Mouse (Mus musculus): ENCODE results near the gene Mzf1.
A peak's percentile ranks its signal among the peaks of the same experiment; 100 is the strongest.

Gene Mzf1

DNA sequence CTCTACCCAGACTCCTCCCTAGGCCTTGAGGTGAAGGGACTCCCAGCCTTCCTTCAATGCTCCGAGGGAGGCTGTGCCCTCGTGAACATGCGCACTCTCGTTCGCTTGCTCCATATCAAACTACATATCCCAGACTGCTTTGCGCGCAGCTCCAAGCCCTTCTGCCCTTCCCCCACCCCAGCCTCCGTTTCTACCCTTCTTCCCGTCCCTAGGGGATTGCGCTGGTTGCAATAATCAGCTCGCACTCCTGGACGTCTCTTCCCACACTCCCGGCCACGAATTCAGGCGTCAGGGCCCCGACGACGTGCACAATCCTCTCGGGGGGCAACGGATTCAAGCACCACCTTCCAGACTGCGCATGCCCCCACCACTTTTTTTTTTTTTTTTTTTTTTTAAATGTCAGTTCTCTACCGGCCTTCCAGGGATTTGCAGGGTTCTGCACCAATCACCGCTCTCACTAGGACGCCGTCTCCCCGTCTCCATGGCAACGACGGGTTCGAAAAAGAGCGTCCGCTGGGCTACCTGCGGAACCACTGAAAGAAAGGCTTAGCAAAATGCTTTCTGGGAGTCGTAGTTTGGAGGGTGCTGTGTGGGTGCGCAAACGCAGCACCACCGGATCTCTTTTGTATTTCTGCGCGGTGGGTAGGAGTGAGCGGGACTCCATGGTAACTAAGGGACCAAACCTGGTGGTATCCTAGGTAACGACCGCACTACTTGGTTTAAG is at the start of gene Mzf1:
TSS of gene Mzf1 (minus strand) at position 478 of the 724 bp plus-strand sequence.
- peak; percentile 96 to 98 for DNase-seq

DNA sequence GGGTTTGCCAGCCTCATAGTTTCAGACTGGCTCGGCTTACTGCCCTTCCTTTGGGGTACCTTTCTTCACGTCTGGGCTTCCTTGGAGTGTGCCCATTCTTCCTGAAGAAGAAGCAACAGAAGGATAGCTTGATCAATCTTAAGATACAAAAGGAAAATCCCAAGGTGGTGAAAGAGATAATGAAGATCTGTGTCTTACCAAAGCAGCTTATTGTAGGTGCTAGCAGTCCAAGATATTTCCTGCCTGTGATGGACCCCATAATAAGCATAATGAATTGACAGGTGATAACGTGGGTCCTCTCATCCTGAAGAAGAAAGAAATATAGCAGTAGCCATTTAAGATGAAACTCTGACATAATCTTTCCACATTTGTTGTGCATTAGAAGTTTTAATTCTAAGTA is 40.5 kb upstream of the Mzf1 start, which contains the start of gene Vmn1r85:
TSS of gene Vmn1r85 (minus strand) at position 101 of the 400 bp plus-strand sequence.
- no peak for DNase-seq

DNA sequence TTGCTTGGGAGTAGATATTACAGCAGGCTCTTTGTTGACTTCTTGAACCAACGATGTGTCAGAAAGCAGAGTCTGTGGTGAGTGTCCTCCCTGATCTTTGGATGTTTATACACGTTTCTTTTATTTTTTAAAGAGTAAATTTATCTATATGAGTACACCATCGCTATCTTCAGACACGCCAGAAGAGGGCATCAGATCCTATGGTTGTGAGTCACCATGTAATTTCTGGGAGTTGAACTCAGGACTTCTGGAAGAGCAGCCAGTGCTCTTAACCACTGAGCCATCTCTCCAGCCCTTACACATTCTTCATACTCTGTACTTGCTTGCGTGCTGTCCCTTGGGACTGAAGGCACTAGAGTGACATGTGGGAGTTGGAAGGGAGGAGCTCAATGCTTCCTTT is 17.7 kb upstream of the Mzf1 start:
- no peak for DNase-seq

DNA sequence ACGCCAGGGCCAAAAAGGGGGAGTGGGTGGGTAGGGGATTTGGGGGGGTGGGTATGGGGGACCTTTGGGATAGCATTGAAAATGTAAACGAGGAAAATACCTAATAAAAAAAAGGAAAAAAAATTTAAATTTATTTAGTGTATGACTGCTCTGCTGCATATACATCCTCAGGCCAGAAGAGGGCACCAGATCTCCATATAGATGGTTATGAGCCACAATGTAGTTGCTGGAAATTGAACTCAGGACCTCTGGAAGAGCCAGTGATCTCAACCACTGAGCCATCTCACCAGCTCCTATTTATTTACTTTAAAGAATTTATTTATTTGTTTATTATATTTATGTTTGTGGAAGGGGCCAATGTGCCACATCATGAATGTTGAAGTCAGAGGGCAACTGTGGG is 8.8 kb upstream of the Mzf1 start:
- peak in 1 of 2 experiments; percentile 32 for DNase-seq

DNA sequence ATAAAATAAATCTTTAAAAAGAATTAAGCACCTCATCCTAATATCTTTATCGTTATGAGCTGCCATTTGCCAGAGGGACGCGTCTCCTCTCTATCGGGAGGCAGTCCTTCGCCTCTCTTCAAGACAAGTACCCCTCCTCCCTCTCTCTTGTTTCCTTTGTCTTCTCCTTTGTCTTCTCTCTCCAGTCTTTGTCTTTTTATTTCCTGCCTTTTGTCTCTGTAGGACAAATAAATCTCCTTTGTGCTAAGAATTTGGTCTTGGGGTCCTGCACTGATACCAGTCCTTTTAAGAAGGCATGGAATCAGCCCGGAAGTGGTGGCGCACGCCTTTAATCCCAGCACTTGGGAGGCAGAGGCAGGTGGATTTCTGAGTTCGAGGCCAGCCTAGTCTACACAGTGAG is 5.0 kb upstream of the Mzf1 start:
- DNase-seq: no peak

DNA sequence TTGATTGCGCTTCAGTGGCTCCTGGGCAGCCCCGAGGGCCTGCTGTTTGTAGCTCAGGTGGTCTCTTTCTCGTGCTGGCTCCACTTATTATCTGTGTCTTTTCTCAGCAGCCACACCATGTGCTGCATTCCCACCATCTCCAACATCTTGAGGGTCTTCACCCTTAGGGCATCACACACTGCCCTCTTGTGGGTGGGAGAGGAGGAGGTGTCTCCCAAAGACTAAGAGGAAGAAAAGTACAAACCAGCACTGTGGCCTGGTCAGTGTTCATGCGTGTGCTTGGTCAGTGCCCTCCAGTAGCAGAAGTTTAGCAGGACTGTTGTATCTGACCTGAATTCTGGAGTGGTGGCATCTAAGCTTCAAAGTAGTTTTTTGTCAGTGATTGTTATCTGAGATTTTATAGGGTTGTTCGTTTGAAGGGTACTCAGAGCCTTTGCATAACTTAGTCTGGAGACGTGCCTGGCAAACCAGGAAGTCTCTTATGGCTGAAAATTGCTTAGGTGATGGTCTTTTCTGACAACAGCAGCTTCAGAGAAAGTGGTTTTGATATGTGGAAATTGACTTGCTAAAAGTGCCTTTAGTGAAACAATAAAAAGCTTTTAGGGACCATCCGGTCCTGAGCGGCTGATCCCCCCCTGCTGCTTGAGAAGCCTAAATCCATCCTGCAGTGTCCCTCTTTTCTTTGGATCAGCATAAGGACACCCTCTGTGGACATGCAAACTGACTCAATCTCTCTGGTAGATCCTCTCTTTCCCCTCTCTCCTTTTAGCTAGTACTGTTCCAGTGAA is 2.5 kb upstream of the Mzf1 start:
- DNase-seq: no peak

DNA sequence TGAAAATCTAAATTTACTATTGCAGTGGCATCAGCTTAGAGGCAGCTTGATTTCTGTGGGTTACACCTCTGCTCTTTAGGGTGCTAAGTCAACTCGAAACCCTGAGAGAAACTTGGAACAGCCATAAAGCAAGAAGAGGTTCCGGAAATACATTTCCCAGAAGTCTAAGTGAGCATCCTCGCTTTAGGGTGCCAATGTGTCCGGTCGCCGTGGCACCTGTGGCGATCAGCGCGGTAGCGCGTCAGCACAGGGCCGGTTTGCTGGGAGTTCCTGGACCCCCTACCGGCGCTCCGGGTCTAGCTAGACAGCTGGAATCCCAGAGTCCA is 640 bp downstream of the Mzf1 start:
- no peak for DNase-seq

DNA sequence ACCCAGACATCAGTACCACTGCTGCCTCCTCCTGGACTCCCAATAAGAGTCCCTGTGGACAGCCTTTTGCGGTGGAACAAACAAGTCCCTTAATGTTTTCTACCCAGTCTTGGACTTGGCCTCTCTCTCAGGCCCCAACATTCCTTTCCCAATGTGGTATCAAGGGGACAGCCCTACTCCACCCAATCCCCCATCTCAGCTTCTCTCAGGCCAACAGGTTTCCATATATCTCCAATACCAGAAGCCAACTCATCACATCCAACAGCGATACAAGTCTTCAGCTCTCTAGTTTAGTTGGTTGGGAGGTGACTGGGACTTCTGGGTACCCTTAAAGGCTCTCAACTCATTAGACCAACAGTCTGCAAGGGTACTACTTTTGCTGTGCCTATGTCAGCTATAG is 1.1 kb downstream of the Mzf1 start:
- no peak for DNase-seq

DNA sequence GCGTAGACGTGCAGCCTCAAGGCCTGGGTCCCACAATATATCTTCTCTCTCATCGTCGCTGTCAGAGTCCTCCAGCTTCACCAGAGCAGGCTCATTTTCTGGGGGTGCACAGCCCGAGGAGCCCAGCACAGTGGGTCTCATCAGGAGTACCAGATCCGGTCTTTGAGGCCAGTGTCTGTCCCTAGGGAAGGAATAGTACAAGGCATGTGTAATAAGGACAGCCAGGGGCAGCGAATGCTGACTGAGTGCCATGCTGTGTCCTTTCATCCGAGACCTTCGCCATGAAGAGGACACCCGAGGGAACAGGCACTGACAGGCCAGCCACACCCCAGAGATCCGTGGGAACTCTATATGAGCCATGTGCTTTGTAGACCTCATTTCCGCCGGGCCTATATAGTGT is 1.6 kb downstream of the Mzf1 start:
- DNase-seq: no peak

DNA sequence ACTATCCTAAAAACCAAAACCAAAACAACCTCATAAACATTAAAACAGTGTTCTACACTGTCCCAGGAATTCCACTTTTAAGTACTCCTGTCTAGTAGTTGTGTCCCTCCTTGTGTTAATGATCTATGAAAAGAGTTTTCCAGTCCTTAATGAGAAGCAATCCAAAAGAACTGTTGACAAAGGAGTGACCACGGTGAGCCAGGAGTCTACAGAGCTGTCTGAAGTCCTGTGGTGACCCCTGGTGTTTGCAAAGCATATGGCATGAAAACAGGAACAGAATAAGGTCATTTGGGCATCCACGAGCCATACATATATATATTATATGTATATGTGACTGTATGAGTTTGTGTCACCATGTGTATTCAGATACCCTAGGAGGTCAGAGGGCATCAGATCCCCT is 8.5 kb downstream of the Mzf1 start:
- DNase-seq: peak; percentile 82 to 84

DNA sequence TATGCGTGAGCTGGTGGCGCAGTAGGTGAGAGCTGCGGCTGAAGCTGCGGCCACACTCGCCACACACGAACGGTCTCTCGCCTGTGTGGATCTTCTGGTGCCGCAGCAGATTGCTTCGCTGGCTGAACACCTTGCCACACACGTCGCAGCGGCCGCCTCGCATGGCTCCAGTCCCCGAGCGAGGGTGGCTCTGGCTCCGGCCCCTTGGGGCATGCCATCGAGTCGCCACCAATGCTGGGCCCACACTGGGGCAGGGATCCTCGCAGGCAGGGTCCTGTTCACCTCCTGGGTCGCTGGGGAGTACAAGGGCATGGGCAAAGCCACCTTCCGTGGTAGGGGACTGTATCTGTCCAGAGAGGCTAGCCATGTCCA is 10.3 kb downstream of the Mzf1 start:
- no peak for DNase-seq

DNA sequence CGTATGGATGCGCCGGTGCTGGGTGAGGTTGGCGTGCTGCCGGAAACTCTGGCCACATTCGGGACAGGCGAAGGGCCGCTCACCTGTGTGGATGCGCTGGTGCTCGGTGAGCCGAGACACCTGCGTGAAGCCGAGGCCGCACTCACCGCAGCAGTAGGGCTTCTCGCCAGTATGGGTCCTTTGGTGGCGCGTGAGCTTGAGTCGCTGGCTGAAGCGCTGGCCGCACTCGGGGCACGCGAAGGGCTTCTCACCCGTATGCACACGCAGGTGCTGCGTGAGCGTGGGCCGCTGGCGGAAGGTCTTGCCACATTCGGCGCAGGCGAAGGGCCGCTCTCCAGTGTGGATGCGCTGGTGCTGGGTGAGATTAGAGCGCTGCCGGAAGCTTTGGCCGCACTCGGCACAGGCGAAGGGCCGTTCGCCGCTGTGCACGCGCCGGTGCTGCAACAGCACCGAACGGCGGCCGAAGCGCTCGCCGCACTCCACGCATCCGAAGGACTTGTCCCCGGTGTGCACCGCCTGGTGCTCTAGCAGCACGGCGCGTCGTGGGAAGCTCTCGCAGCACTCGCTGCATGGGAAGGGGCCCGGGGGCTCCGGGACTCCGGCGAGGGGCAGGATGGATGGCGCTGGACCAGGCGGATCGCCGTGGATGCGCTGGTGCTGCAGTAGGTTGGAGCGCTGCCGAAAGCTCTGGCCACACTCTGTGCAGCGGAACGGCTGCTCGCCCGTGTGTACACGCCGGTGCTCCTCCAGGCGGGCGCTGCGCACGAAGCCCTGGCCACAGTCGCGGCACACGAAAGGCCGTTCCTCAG is 10.9 kb downstream of the Mzf1 start:
- peak in 1 of 2 experiments; percentile 62 for DNase-seq

DNA sequence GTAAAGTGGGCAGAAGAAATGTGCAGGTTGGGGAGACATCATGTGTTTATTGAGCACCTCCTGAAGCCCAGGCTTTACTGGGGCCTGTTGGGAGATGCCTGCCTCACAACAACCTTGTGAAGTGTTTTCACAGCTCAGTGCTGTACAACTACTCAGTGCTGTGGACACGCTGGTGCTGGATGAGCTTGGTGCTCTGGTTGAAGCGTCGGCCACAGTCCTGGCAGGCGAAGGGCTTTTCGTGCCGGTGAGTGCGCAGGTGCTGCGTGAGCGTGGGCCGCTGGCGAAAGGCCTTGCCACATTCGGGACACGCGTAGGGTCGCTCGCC is 11.5 kb downstream of the Mzf1 start:
- DNase-seq: no peak

DNA sequence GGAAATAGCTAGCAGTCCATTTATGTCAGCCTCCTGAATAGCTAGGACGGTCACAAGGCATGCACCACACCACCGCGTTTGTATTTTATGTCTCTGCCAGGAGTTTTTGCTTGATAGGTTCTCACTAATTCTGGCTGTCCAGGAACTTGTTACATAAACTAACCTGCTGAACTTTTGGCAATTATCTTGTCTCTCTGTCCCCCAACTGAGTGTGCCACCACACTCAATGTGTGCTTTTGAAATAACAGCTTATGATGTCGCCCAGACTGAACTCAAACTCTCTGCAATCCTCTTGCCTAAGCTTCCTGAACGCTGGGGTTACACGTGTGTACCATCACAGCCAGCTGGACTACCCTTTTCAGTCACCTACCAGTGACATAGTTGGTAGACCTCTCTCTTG is 12.1 kb downstream of the Mzf1 start:
- no peak for DNase-seq

DNA sequence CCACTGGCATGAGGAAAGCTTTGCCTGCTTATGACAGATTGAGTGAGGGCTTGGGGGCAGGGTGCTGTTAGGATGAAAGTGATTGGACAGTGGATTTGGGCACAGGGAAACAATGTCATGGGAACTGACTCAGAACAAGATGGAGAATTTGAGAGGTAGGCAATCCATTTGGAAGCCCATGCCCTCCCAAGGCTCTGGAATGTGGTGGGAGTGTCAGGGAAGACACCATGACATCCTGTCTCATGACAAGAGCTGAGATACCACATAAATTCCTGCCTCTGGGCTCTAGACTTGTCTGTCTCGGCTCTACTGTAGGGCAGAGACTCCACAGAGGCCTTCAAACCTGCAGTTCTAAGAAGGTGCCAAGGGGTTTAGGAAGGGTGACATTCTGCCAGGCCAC is 13.3 kb downstream of the Mzf1 start:
- no peak for DNase-seq

DNA sequence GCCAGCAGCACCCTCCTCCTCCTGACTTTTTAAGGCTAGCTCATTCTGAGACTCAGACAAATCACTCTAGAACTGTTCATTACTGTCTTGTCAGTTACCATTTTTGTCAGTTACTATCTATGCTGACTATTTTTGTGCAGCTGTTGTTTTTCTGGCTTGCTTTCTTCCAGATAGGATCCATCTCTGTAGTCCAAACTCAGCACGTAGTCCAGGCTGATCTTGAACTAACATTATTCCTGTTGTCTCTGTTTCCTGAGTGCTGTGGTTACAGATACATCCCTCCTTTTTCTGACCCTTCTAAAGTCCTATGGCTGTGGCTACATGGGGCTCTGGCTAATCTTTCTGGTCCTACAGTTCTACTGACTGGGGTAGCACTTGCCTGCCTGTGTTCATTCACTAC is 15.4 kb downstream of the Mzf1 start:
- no peak for DNase-seq

DNA sequence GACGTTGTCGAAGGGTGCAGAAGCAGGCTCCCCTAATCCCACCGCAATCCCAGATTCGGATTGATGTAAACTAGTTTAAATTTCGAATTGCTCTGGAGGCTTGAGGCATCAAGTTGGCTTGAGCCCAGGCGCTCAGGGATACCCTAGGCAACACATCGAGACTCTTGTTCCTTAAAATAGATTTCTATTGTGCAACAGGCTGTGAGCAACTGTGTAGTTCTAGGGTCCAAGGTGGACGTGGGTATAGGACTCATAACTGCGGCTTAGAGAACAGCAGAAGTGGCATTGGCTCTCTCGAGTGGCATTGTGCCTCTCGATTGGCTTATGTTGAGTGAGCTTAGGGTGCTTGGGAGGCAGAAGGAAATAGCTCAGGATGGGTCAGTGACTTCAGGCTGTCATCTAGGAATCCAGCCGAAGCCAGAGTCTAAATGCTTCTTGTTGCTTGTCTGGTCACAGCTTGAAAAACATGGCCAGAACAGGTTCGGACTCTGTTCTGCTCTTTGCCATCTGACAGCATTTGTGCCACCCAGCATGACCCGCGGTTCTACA is 15.9 kb downstream of the Mzf1 start:
- peak; percentile 46 to 67 for DNase-seq

DNA sequence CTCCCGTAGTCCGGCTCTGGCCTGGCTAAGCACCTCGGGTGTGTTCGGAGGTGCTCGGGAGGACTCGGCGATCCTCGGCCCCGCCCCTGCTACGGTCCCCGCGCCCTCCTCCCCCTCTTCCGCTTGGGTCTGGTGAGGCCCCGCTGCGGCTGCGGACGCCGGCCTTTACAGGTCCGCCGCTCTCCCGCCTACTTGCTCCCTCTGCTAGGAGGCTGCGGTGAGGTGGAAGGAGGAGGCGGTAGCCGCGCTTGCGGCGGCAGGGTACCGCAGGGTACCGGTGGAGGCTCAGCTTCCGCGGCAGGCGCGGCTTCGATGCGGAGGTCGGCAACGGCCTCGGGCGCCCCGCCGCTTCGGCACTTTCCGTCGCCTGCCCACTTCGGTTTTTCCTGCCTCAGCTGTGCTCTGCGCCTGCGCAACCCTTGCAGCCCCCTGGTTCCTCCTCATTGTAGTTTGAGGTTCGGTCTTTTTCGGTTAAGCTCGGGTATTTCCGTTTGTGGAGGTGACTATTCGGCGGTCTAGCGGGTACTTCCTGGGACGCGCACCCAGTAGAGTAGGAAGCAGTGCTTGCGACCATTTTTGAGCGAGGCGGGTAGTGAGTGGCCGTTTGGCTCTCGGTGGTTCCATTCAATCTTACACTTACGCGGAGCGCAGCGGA is 16.5 kb downstream of the Mzf1 start, which contains the start of gene Ube2m:
TSS of gene Ube2m (minus strand) at position 375 of the 655 bp plus-strand sequence.
- DNase-seq: peak; percentile 98 to 99

DNA sequence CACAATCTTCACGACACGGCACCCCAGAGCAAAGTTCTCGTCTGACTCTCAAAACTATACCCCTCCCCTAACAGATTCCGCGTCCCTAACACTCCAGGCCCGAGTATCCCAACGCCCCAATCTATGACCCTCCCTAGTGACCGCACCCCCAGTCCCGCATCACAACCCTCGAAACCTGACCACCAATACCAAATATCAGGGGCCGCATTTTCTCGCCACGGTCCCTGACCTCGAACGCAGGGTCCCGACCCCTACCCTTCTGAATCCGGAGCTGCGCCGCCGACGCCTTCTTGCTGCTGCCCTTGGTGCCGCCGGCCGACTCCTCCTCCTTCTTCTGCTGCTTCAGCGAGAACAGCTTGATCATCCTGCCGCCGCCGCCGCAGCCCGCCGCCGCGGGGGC is 17.2 kb downstream of the Mzf1 start:
- DNase-seq: no peak

DNA sequence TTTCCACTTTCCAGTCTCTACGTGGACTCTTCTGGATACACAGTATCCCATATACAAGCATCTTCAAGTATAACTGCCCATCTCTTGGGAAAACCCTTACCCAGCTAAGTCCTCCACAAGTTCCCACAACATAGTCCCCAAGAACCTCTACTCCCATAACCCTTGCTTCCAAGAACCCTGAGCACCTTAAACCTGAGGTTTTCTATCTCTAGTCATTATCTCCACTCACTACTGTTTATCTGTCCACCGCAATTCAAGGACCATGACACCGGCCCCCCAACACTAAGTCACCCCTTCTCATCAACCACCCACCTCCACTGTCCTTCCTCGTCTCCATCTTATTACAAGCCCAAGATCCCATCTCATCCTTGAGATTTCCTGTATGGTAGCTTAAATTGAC is 17.8 kb downstream of the Mzf1 start:
- no peak for DNase-seq

DNA sequence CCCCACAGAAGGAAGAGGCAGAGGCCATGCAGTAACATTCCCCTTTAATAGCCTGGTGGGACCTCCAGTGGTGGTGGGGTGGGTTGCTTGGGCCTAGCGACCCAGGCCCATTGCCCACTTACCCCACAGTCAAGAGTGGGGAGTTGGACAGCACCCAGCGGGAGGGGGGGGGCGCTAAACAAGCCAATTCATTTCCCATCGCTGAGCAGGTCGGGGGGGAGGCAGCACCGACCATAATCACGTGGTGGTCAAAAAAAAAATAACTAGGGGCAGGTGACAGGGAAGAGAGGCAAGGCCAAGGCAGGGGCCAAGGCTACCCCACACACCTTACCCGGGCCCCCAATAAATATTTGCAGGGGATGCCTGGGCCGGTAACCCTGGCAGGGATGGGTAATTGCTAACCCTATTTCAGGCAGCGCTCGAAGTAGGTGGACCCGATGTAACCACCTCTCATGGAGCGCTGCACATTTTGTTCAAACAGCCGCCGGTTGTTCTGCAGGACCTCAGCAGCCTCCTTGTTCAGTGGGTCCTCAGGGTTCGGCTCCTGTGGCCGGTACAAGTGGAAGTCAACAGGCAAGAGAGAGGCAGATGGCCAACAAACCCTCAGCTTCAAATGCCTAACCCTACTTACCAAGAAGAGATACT is 19.2 kb downstream of the Mzf1 start:
- no peak for DNase-seq
